Mouse (Mus musculus): ENCODE measurements around the gene Coro1b. TPM values are rescaled to one million over a fixed set of nuclear protein-coding genes. Genes with fewer than 3 reads are reported as not detected.
"Not testable (repeated sequence)": the region's sequence is repeated elsewhere in the genome, so short reads cannot be mapped to it uniquely, and the experiment has no call there.

The Coro1b gene
- polyA plus RNA-seq, 1 experiment from 2014 or later: 159 TPM

GRCm38 (mm10) chr19:4131768-4132167 is 16.7 kb upstream of the Coro1b start:
- no peak for ATAC-seq (ENCODE audit: insufficient number of reproducible peaks, low FRiP score, low TSS enrichment, low read depth)
- H3K9me3 ChIP-seq (replicated peaks): no peaks in the 10 kb centered on the region
- H3K36me3 ChIP-seq: peaks cover 44% of the 10 kb centered on the region
- H3K9ac ChIP-seq: no peak overlapping the region
- 84% methylated on average over 2 of the region's 2 CpGs for WGBS
- no peaks in the 10 kb centered on the region for H3K27me3 ChIP-seq
- H3K4me2 ChIP-seq (replicated peaks): no peak overlapping the region
- no peak overlapping the region for H3K27ac ChIP-seq (replicated peaks)
- no peak overlapping the region for H3K4me3 ChIP-seq (replicated peaks)
- peaks cover 10% of the 10 kb centered on the region for H3K4me1 ChIP-seq

- Histone ChIP-seq H3K27me3 (no peaks in the 10 kb centered on the region), H3K4me3 (replicated peaks) (no peak overlapping the region), H3K27ac (replicated peaks) (no peak overlapping the region), H3K4me2 (replicated peaks) (no peak overlapping the region), H3K9me3 (replicated peaks) (no peaks in the 10 kb centered on the region), H3K9ac (no peak overlapping the region), H3K36me3 (peaks cover 31% of the 10 kb centered on the region), H3K4me1 (no peaks in the 10 kb centered on the region)
- WGBS: 84% methylated on average over 4 of the region's 4 CpGs
- ATAC-seq (ENCODE audit: insufficient number of reproducible peaks, low FRiP score, low TSS enrichment, low read depth): no peak
Measured at GRCm38 (mm10) chr19:4134354-4134753, 14.1 kb upstream of the Coro1b start.

GRCm38 (mm10) chr19:4135229-4135962 is 13.0 kb upstream of the Coro1b start:
- not testable (repeated sequence) for H3K4me1 ChIP-seq; H3K4me2 ChIP-seq (replicated peaks); H3K27ac ChIP-seq (replicated peaks); H3K27me3 ChIP-seq; ATAC-seq (ENCODE audit: insufficient number of reproducible peaks, low FRiP score, low TSS enrichment, low read depth); H3K9ac ChIP-seq; H3K4me3 ChIP-seq (replicated peaks); H3K9me3 ChIP-seq (replicated peaks)
- WGBS: 77% methylated on average over 6 of the region's 6 CpGs
- H3K36me3 ChIP-seq: peaks cover 22% of the 10 kb centered on the region

- not testable (repeated sequence) for H3K4me1 ChIP-seq; ATAC-seq (ENCODE audit: insufficient number of reproducible peaks, low FRiP score, low TSS enrichment, low read depth); H3K27me3 ChIP-seq; H3K9ac ChIP-seq; H3K4me3 ChIP-seq (replicated peaks); H3K27ac ChIP-seq (replicated peaks); H3K9me3 ChIP-seq (replicated peaks); H3K4me2 ChIP-seq (replicated peaks)
- H3K36me3 ChIP-seq: peaks cover 20% of the 10 kb centered on the region
- 12% methylated on average over 8 of the region's 8 CpGs for WGBS
Measured at GRCm38 (mm10) chr19:4135963-4136345, 12.5 kb upstream of the Coro1b start.

GRCm38 (mm10) chr19:4136463-4136862 is 12.0 kb upstream of the Coro1b start:
- H3K27me3 ChIP-seq: no peaks in the 10 kb centered on the region
- WGBS: 78% methylated on average over 5 of the region's 5 CpGs
- no peak overlapping the region for H3K27ac ChIP-seq (replicated peaks)
- H3K4me2 ChIP-seq (replicated peaks): no peak overlapping the region
- no peak overlapping the region for H3K9ac ChIP-seq
- no peak overlapping the region for H3K4me3 ChIP-seq (replicated peaks)
- H3K4me1 ChIP-seq: no peaks in the 10 kb centered on the region
- H3K36me3 ChIP-seq: peaks cover 15% of the 10 kb centered on the region
- no peak for ATAC-seq (ENCODE audit: insufficient number of reproducible peaks, low FRiP score, low TSS enrichment, low read depth)
- no peaks in the 10 kb centered on the region for H3K9me3 ChIP-seq (replicated peaks)

GRCm38 (mm10) chr19:4137913-4138312 is 10.5 kb upstream of the Coro1b start:
- no peak overlapping the region for H3K4me2 ChIP-seq (replicated peaks)

GRCm38 (mm10) chr19:4139446-4139845 is 9.0 kb upstream of the Coro1b start, which contains the start of gene Gpr152:
Gene Gpr152, plus strand, starts transcription at chr19:4139787.
- Histone ChIP-seq H3K4me2 (replicated peaks) (no peak within 1 kb of the TSS), H3K36me3 (no peaks in the 10 kb centered on the region), H3K9ac (no peak within 1 kb of the TSS), H3K4me1 (no peaks in the 10 kb centered on the region), H3K4me3 (replicated peaks) (no peak within 1 kb of the TSS), H3K27me3 (no peaks in the 10 kb centered on the region), H3K27ac (replicated peaks) (no peak within 1 kb of the TSS), H3K9me3 (replicated peaks) (no peaks in the 10 kb centered on the region)
- no peak for ATAC-seq (ENCODE audit: insufficient number of reproducible peaks, low FRiP score, low TSS enrichment, low read depth)
- 75% methylated on average over 2 of the region's 2 CpGs for WGBS

More at GRCm38 (mm10) chr19:4137913-4138312, 10.5 kb upstream of the Coro1b start:
- Histone ChIP-seq H3K27ac (replicated peaks) (no peak overlapping the region), H3K4me1 (no peaks in the 10 kb centered on the region), H3K36me3 (peaks cover under 1% of the 10 kb centered on the region; the same call in 1 of the 2 replicates), H3K9ac (no peak overlapping the region), H3K27me3 (no peaks in the 10 kb centered on the region), H3K9me3 (replicated peaks) (no peaks in the 10 kb centered on the region), H3K4me3 (replicated peaks) (no peak overlapping the region)
- no peak for ATAC-seq (ENCODE audit: insufficient number of reproducible peaks, low FRiP score, low TSS enrichment, low read depth)
- 84% methylated on average over 5 of the region's 5 CpGs for WGBS

GRCm38 (mm10) chr19:4140147-4140546 is 8.3 kb upstream of the Coro1b start:
- Histone ChIP-seq H3K4me3 (replicated peaks) (no peak overlapping the region), H3K4me1 (no peaks in the 10 kb centered on the region), H3K36me3 (no peaks in the 10 kb centered on the region), H3K9me3 (replicated peaks) (no peaks in the 10 kb centered on the region), H3K4me2 (replicated peaks) (no peak overlapping the region), H3K27ac (replicated peaks) (no peak overlapping the region), H3K27me3 (no peaks in the 10 kb centered on the region), H3K9ac (no peak overlapping the region)
- no peak for ATAC-seq (ENCODE audit: insufficient number of reproducible peaks, low FRiP score, low TSS enrichment, low read depth)
- 79% methylated on average over 6 of the region's 6 CpGs for WGBS

- H3K4me2 ChIP-seq (replicated peaks): no peak overlapping the region
- H3K27ac ChIP-seq (replicated peaks): no peak overlapping the region
- H3K9ac ChIP-seq: no peak overlapping the region
- H3K36me3 ChIP-seq: no peaks in the 10 kb centered on the region
- no peaks in the 10 kb centered on the region for H3K27me3 ChIP-seq
- no peak overlapping the region for H3K4me3 ChIP-seq (replicated peaks)
- ATAC-seq (ENCODE audit: insufficient number of reproducible peaks, low FRiP score, low TSS enrichment, low read depth): no peak
- WGBS: 86% methylated on average over 18 of the region's 18 CpGs
- H3K4me1 ChIP-seq: no peaks in the 10 kb centered on the region
- H3K9me3 ChIP-seq (replicated peaks): no peaks in the 10 kb centered on the region
Measured at GRCm38 (mm10) chr19:4142416-4143173, 5.8 kb upstream of the Coro1b start.

GRCm38 (mm10) chr19:4143759-4144268 is 4.6 kb upstream of the Coro1b start, which contains the start of gene Cabp4:
Gene Cabp4, minus strand, starts transcription at chr19:4144033.
- H3K4me1 ChIP-seq: peaks cover 6% of the 10 kb centered on the region
- WGBS: 70% methylated on average over 7 of the region's 7 CpGs
- no peak within 1 kb of the TSS for H3K27ac ChIP-seq (replicated peaks)
- no peak within 1 kb of the TSS for H3K4me2 ChIP-seq (replicated peaks)
- H3K4me3 ChIP-seq (replicated peaks): no peak within 1 kb of the TSS
- H3K27me3 ChIP-seq: no peaks in the 10 kb centered on the region
- no peaks in the 10 kb centered on the region for H3K9me3 ChIP-seq (replicated peaks)
- no peak for ATAC-seq (ENCODE audit: insufficient number of reproducible peaks, low FRiP score, low TSS enrichment, low read depth)
- no peak within 1 kb of the TSS for H3K9ac ChIP-seq
- H3K36me3 ChIP-seq: no peaks in the 10 kb centered on the region

Data from embryonic facial prominence, embryonic 15.5 days (tissue).